Mouse (Mus musculus) Patski (cell line): ENCODE results near the gene Dnajc22. TPM values are rescaled to one million over a fixed set of nuclear protein-coding genes. Genes with fewer than 3 reads are reported as not detected.

Experiments used
- ATAC-seq: fragments of 100-300 bp; one replicate; pipeline ENCODE4 v1.8.0; 2021
- CTCF ChIA-PET: fragments of 350-600 bp; sonication (Branson Sonifier 250); formaldehyde crosslinking; loops from one replicate; lab custom pipeline; 2022; ENCODE audit warnings: inconsistent platforms; lab: Charles Lee
- POLR2A ChIA-PET: fragments of 350-600 bp; sonication (Branson Sonifier 250); formaldehyde crosslinking; loops from one replicate; lab custom pipeline; 2022; ENCODE audit warnings: antibody characterized with exemption, inconsistent platforms; lab: Charles Lee
- DNase-seq: peaks from one replicate; pipeline ENCODE4 v3.0.0-alpha.2; 2011; ENCODE audit warnings: low read depth, low spot score
- H3K27me3 ChIP-seq: fragments of 371-371 bp; one replicate; pipeline ENCODE4 v1.5.1; 2021
- CTCF ChIP-seq: fragments of 100-300 bp; IDR thresholded peaks from one replicate; pipeline ENCODE4 v1.5.1; 2021
- in situ Hi-C: fragments of 300-500 bp; cut with MboI; formaldehyde crosslinking; loops from 3 replicates; pipeline ENCODE4 v1.11.1; 2018; ENCODE audit warnings: low pct_unique_long_range_greater_than_20kb, mixed read lengths
- polyA plus RNA-seq: library from polyadenylated mRNA; unstranded; gene quantifications from one replicate; pipeline ENCODE4 v1.2.3, GENCODE M21; 2021

The Dnajc22 gene
- polyA plus RNA-seq, 1 experiment from 2014 or later: 1.9 TPM

- in situ Hi-C loops: no loop called here
- CTCF ChIA-PET: interaction anchor here (2.4 kb wide), 1 partner anchor 10 kb away, joined by 6 read pairs; the partner anchor contains the start of gene Troap
- no peak for TF ChIP-seq CTCF
- POLR2A ChIA-PET: interaction anchor here (0.6 to 0.9 kb wide), 2 partner anchors 30 to 53 kb away, joined by 3 read pairs; no protein-coding TSS in a partner anchor
- DNase-seq (no peak), ATAC-seq (no peak)
- H3K27me3 ChIP-seq: no peaks in the 10 kb centered on the region
Measured at GRCm38 (mm10) chr15:99084618-99085017, 8.4 kb upstream of the Dnajc22 start.

DNA sequence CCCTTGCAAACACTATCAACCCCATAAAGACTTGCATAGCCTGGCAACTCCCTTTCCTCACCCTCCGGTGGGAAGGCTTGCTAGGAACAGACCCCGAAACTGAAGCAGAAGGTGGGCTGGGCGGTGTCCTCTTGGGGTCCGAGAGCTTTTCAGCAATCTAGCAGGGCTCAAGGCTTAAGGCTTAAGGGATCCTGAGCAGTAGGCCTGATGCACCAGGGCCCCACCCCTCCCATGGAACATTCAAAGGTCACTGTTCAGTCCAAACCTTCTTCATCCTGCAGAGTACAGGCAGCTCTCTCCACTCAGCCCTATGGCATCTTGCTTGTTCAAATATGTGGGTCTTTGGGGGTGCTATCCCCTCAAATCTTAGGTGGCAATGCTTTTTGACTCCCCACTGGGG is 7.0 kb upstream of the Dnajc22 start:
- CTCF ChIA-PET: interaction anchor here (0.8 to 2.4 kb wide), 5 partner anchors 10 to 62 kb away, joined by 3 to 6 read pairs (median 4); partner anchors contain the start of gene Troap
- POLR2A ChIA-PET: no interaction called here
- ATAC-seq (no peak), DNase-seq (no peak)
- no peaks in the 10 kb centered on the region for H3K27me3 ChIP-seq
- no peak for TF ChIP-seq CTCF
- in situ Hi-C loops: no loop called here

GRCm38 (mm10) chr15:99087253-99088075 is 5.5 kb upstream of the Dnajc22 start, which contains the start of gene C1ql4:
C1ql4 (minus strand) TSS chr15:99087817.
- POLR2A ChIA-PET: interaction anchor here (1.2 kb wide), 1 partner anchor 13 kb away, joined by 3 read pairs; the partner anchor contains the start of gene Troap
- H3K27me3 ChIP-seq: no peaks in the 10 kb centered on the region
- in situ Hi-C loops: no loop called here
- no peak for DNase-seq
- no peak for TF ChIP-seq CTCF
- no peak for ATAC-seq
- CTCF ChIA-PET: interaction anchor here (0.7 to 3.2 kb wide), 9 partner anchors 11 to 63 kb away, joined by 3 to 10 read pairs (median 4); no protein-coding TSS in a partner anchor

- CTCF ChIA-PET: interaction anchor here (0.6 to 3.2 kb wide), 11 partner anchors 8 to 167 kb away, joined by 3 to 10 read pairs (median 4); no protein-coding TSS in a partner anchor
- no peak for TF ChIP-seq CTCF
Measured at GRCm38 (mm10) chr15:99088292-99088691, 4.7 kb upstream of the Dnajc22 start.

GRCm38 (mm10) chr15:99089069-99089468 is 3.9 kb upstream of the Dnajc22 start:
- ATAC-seq (no peak), DNase-seq (no peak)
- POLR2A ChIA-PET: interaction anchor here (0.7 kb wide), 1 partner anchor 13 kb away, joined by 4 read pairs; no protein-coding TSS in a partner anchor
- in situ Hi-C loops: no loop called here
- no peak for TF ChIP-seq CTCF
- no peaks in the 10 kb centered on the region for H3K27me3 ChIP-seq
- CTCF ChIA-PET: interaction anchor here (0.6 to 3.2 kb wide), 8 partner anchors 9 to 166 kb away, joined by 3 to 10 read pairs (median 4); no protein-coding TSS in a partner anchor

More at GRCm38 (mm10) chr15:99088292-99088691, 4.7 kb upstream of the Dnajc22 start:
- no peaks in the 10 kb centered on the region for H3K27me3 ChIP-seq
- DNase-seq: no peak
- ATAC-seq: peak; percentile 56
- POLR2A ChIA-PET: interaction anchor here (1.2 kb wide), 1 partner anchor 14 kb away, joined by 3 read pairs; the partner anchor contains the start of gene Troap
- in situ Hi-C loops: no loop called here

GRCm38 (mm10) chr15:99093291-99094258 is 605 bp downstream of the Dnajc22 start:
- POLR2A ChIA-PET: no interaction called here
- ATAC-seq: no peak
- TF ChIP-seq CTCF: no peak
- DNase-seq: no peak
- CTCF ChIA-PET: interaction anchor here (1.0 kb wide), 1 partner anchor 93 kb away, joined by 4 read pairs; no protein-coding TSS in a partner anchor
- in situ Hi-C loops: no loop called here
- no peaks in the 10 kb centered on the region for H3K27me3 ChIP-seq

- TF ChIP-seq CTCF: no peak
- DNase-seq: no peak
- no peak for ATAC-seq
- H3K27me3 ChIP-seq: no peaks in the 10 kb centered on the region
- POLR2A ChIA-PET: no interaction called here
- in situ Hi-C loops: loop anchor here (5.0 kb wide), 1 partner anchor 92 kb away; no protein-coding TSS in a partner anchor
- CTCF ChIA-PET: interaction anchor here (1.6 kb wide), 1 partner anchor 19 kb away, joined by 3 read pairs; no protein-coding TSS in a partner anchor
Measured at GRCm38 (mm10) chr15:99094631-99095270, 1.8 kb downstream of the Dnajc22 start.

GRCm38 (mm10) chr15:99095356-99095755 is 2.4 kb downstream of the Dnajc22 start:
- ChIA-PET CTCF (interaction anchor here (1.6 kb wide), 1 partner anchor 18 kb away, joined by 3 read pairs; no protein-coding TSS in a partner anchor), POLR2A (no interaction called here)
- TF ChIP-seq CTCF: no peak
- ATAC-seq (no peak), DNase-seq (no peak)
- in situ Hi-C loops: loop anchor here (5.0 kb wide), 1 partner anchor 93 kb away; no protein-coding TSS in a partner anchor
- H3K27me3 ChIP-seq: no peaks in the 10 kb centered on the region
